Mouse (Mus musculus) splenic B cell, adult 2 months (primary cell): ENCODE measurements at regions not wholly inside any gene's neighbourhood (a gene's known extent, or its start where the extent isn't known, plus 50 kb on each side); places are given as distances from the start of the nearest gene placed in this dataset.
"Not testable (repeated sequence)": the region's sequence is repeated elsewhere in the genome, so short reads cannot be mapped to it uniquely, and the experiment has no call there.

Experiments used
- DNase-seq: peaks from one replicate; pipeline ENCODE4 v3.0.0-alpha.2; 2011; ENCODE audit warnings: low read depth, low spot score
- H3K27me3 ChIP-seq: 2 replicates; pipeline ENCODE4 v1.6.1; 2012; ENCODE audit warnings: mild to moderate bottlenecking, low read length, moderate library complexity, mixed read lengths; ENCODE audit not compliant: control insufficient read depth, poor library complexity, insufficient read depth, severe bottlenecking
- H3K36me3 ChIP-seq: 2 replicates; pipeline ENCODE4 v1.6.1; 2012; ENCODE audit warnings: mild to moderate bottlenecking, low read length, moderate library complexity, mixed read lengths; ENCODE audit not compliant: control insufficient read depth, poor library complexity, insufficient read depth, severe bottlenecking

GRCm38 (mm10) chr4:7341159-7341558 is 897.7 kb downstream of the Car8 start:
- no peaks in the 10 kb centered on the region for H3K27me3 ChIP-seq
- H3K36me3 ChIP-seq: no peaks in the 10 kb centered on the region
- no peak for DNase-seq

GRCm38 (mm10) chr4:7314261-7314660 is 924.6 kb downstream of the Car8 start:
- Histone ChIP-seq H3K36me3 (no peaks in the 10 kb centered on the region), H3K27me3 (no peaks in the 10 kb centered on the region)
- no peak for DNase-seq

GRCm38 (mm10) chr4:7313219-7313618 is 925.6 kb downstream of the Car8 start:
- DNase-seq: no peak
- no peaks in the 10 kb centered on the region for H3K36me3 ChIP-seq
- H3K27me3 ChIP-seq: no peaks in the 10 kb centered on the region

- H3K36me3 ChIP-seq: no peaks in the 10 kb centered on the region
- DNase-seq: no peak
- H3K27me3 ChIP-seq: no peaks in the 10 kb centered on the region
Measured at GRCm38 (mm10) chr4:7312160-7312559, 926.7 kb downstream of the Car8 start.

GRCm38 (mm10) chr4:7269047-7269446 is 969.8 kb downstream of the Car8 start:
- no peak for DNase-seq
- no peaks in the 10 kb centered on the region for H3K27me3 ChIP-seq
- no peaks in the 10 kb centered on the region for H3K36me3 ChIP-seq

GRCm38 (mm10) chr4:7256486-7256885 is 982.4 kb downstream of the Car8 start:
- no peak for DNase-seq
- Histone ChIP-seq H3K27me3 (no peaks in the 10 kb centered on the region), H3K36me3 (no peaks in the 10 kb centered on the region)

GRCm38 (mm10) chr4:7253616-7254015 is 985.2 kb downstream of the Car8 start:
- DNase-seq: no peak
- H3K36me3 ChIP-seq: no peaks in the 10 kb centered on the region
- H3K27me3 ChIP-seq: no peaks in the 10 kb centered on the region; the same call in 1 of the 2 replicates

GRCm38 (mm10) chr4:7251641-7252040 is 987.2 kb downstream of the Car8 start:
- H3K36me3 ChIP-seq: no peaks in the 10 kb centered on the region
- H3K27me3 ChIP-seq: no peaks in the 10 kb centered on the region; the same call in 1 of the 2 replicates
- DNase-seq: no peak

- Histone ChIP-seq H3K27me3 (no peaks in the 10 kb centered on the region; the same call in 1 of the 2 replicates), H3K36me3 (no peaks in the 10 kb centered on the region)
- no peak for DNase-seq
Measured at GRCm38 (mm10) chr4:7247816-7248215, 991.0 kb downstream of the Car8 start.

- no peak for DNase-seq
- Histone ChIP-seq H3K36me3 (no peaks in the 10 kb centered on the region), H3K27me3 (no peaks in the 10 kb centered on the region; the same call in 1 of the 2 replicates)
Measured at GRCm38 (mm10) chr4:7247244-7247643, 991.6 kb downstream of the Car8 start.

- H3K27me3 ChIP-seq: no peaks in the 10 kb centered on the region; the same call in 1 of the 2 replicates
- DNase-seq: no peak
- H3K36me3 ChIP-seq: no peaks in the 10 kb centered on the region
Measured at GRCm38 (mm10) chr4:7246828-7247227, 992.0 kb downstream of the Car8 start.

GRCm38 (mm10) chr4:7245653-7246052 is 993.2 kb downstream of the Car8 start:
- H3K36me3 ChIP-seq: no peaks in the 10 kb centered on the region
- peak; percentile 43 for DNase-seq
- H3K27me3 ChIP-seq: no peaks in the 10 kb centered on the region; the same call in 1 of the 2 replicates

- DNase-seq: no peak
Measured at GRCm38 (mm10) chr4:7237848-7238247, 1001.0 kb downstream of the Car8 start.

GRCm38 (mm10) chr4:7234537-7234936 is 1004.3 kb downstream of the Car8 start:
- peak; percentile 22 for DNase-seq
- not testable (repeated sequence) for H3K36me3 ChIP-seq, H3K27me3 ChIP-seq

More at GRCm38 (mm10) chr4:7237848-7238247, 1001.0 kb downstream of the Car8 start:
- no peaks in the 10 kb centered on the region for H3K36me3 ChIP-seq
- no peaks in the 10 kb centered on the region for H3K27me3 ChIP-seq

GRCm38 (mm10) chr4:7228980-7229379 is 1009.9 kb downstream of the Car8 start:
- no peak for DNase-seq
- Histone ChIP-seq H3K36me3 (no peaks in the 10 kb centered on the region), H3K27me3 (no peaks in the 10 kb centered on the region)

- H3K27me3 ChIP-seq: no peaks in the 10 kb centered on the region
- H3K36me3 ChIP-seq: no peaks in the 10 kb centered on the region
- no peak for DNase-seq
Measured at GRCm38 (mm10) chr4:7222922-7223321, 1015.9 kb downstream of the Car8 start.
